Mouse (Mus musculus): ENCODE data around the gene Stk19.
A peak's percentile ranks its signal among the peaks of the same experiment; 100 is the strongest.
"Not testable (repeated sequence)": the region's sequence is repeated elsewhere in the genome, so short reads cannot be mapped to it uniquely, and the experiment has no call there.

The Stk19 gene

GRCm38 (mm10) chr17:34840736-34841307, 4.1 kb upstream of the Stk19 start:
- no peak for ATAC-seq (ENCODE audit: low TSS enrichment)

GRCm38 (mm10) chr17:34838785-34839184, 2.0 kb upstream of the Stk19 start:
- no peak for ATAC-seq (ENCODE audit: low TSS enrichment)

GRCm38 (mm10) chr17:34837464-34838324, 949 bp upstream of the Stk19 start:
- no peak for ATAC-seq (ENCODE audit: low TSS enrichment)

GRCm38 (mm10) chr17:34836155-34836855, 440 bp downstream of the Stk19 start:
- peak; percentile 64 for ATAC-seq (ENCODE audit: low TSS enrichment)

GRCm38 (mm10) chr17:34830776-34831175, 6.0 kb downstream of the Stk19 start:
- not testable (repeated sequence) for ATAC-seq (ENCODE audit: low TSS enrichment)

- no peak for ATAC-seq (ENCODE audit: low TSS enrichment)
Observed at GRCm38 (mm10) chr17:34814818-34815370, 21.9 kb downstream of the Stk19 start.

GRCm38 (mm10) chr17:34813747-34814146, 23.0 kb downstream of the Stk19 start:
- not testable (repeated sequence) for ATAC-seq (ENCODE audit: low TSS enrichment)

- no peak for ATAC-seq (ENCODE audit: low TSS enrichment)
Observed at GRCm38 (mm10) chr17:34811275-34811674, 25.5 kb downstream of the Stk19 start.

- not testable (repeated sequence) for ATAC-seq (ENCODE audit: low TSS enrichment)
Observed at GRCm38 (mm10) chr17:34810811-34811210, 25.9 kb downstream of the Stk19 start.

GRCm38 (mm10) chr17:34810411-34810810, 26.3 kb downstream of the Stk19 start:
- not testable (repeated sequence) for ATAC-seq (ENCODE audit: low TSS enrichment)

- ATAC-seq (ENCODE audit: low TSS enrichment) = no peak
Observed at GRCm38 (mm10) chr17:34808599-34809205, 28.0 kb downstream of the Stk19 start.

GRCm38 (mm10) chr17:34807176-34807575, 29.6 kb downstream of the Stk19 start:
- no peak for ATAC-seq (ENCODE audit: low TSS enrichment)

- ATAC-seq (ENCODE audit: low TSS enrichment) = no peak
Observed at GRCm38 (mm10) chr17:34804871-34805562, 31.7 kb downstream of the Stk19 start.

GRCm38 (mm10) chr17:34804301-34804700, 32.4 kb downstream of the Stk19 start, which contains the start of gene Cyp21a1:
Gene Cyp21a1 (minus strand): TSS chr17:34804561.
- ATAC-seq (ENCODE audit: low TSS enrichment) = not testable (repeated sequence)

GRCm38 (mm10) chr17:34803367-34803766, 33.4 kb downstream of the Stk19 start:
- ATAC-seq (ENCODE audit: low TSS enrichment) = not testable (repeated sequence)

- ATAC-seq (ENCODE audit: low TSS enrichment) = not testable (repeated sequence)
Observed at GRCm38 (mm10) chr17:34802756-34803155, 34.0 kb downstream of the Stk19 start.

- ATAC-seq (ENCODE audit: low TSS enrichment) = not testable (repeated sequence)
Observed at GRCm38 (mm10) chr17:34800781-34801305, 35.9 kb downstream of the Stk19 start.

- no peak for ATAC-seq (ENCODE audit: low TSS enrichment)
Observed at GRCm38 (mm10) chr17:34799531-34799925, 37.2 kb downstream of the Stk19 start.

- ATAC-seq (ENCODE audit: low TSS enrichment) = no peak
Observed at GRCm38 (mm10) chr17:34798866-34799530, 37.7 kb downstream of the Stk19 start.

GRCm38 (mm10) chr17:34798071-34798470, 38.7 kb downstream of the Stk19 start:
- not testable (repeated sequence) for ATAC-seq (ENCODE audit: low TSS enrichment)

Measured in frontal cortex, adult (tissue).